Mouse (Mus musculus) stomach, postnatal 0 days (tissue): ENCODE measurements around the gene Myrfl. TPM values are rescaled to one million over a fixed set of nuclear protein-coding genes. Genes with fewer than 3 reads are reported as not detected.
A peak's percentile ranks its signal among the peaks of the same experiment; 100 is the strongest.

Source experiments
- ATAC-seq: fragments of 200-750 bp; cut with Nextera tagmentation; 2 replicates; pipeline ENCODE4 v1.8.0; 2017; ENCODE audit not compliant: low FRiP score, low TSS enrichment
- DNase-seq: peaks from one replicate; pipeline ENCODE4 v3.0.0-alpha.2; 2016; ENCODE audit warnings: low spot score
- H3K27ac ChIP-seq: fragments of 300-500 bp; sonication (generic); replicated peaks from 2 replicates; pipeline ENCODE4 v1.5.1; 2014; ENCODE audit warnings: mild to moderate bottlenecking, control low read depth
- H3K27me3 ChIP-seq: fragments of 300-500 bp; sonication (generic); 2 replicates; pipeline ENCODE4 v1.6.1; 2014; ENCODE audit warnings: low read length; ENCODE audit not compliant: control insufficient read depth, insufficient read depth
- H3K36me3 ChIP-seq: fragments of 300-500 bp; sonication (generic); 2 replicates; pipeline ENCODE4 v1.6.1; 2014; ENCODE audit warnings: low read length, mixed read lengths; ENCODE audit not compliant: control insufficient read depth, insufficient read depth
- H3K4me1 ChIP-seq: fragments of 300-500 bp; sonication (generic); replicated peaks from 2 replicates; pipeline ENCODE4 v1.6.1; 2014; ENCODE audit warnings: antibody characterized with exemption; ENCODE audit not compliant: control insufficient read depth, insufficient read depth
- H3K4me2 ChIP-seq: fragments of 300-500 bp; sonication (generic); replicated peaks from 2 replicates; pipeline ENCODE4 v1.6.1; 2014; ENCODE audit warnings: low read depth, mild to moderate bottlenecking, control low read depth, moderate library complexity
- H3K4me3 ChIP-seq: fragments of 300-500 bp; sonication (generic); 2 replicates; pipeline ENCODE4 v1.5.1; 2014; ENCODE audit warnings: low read depth, low read length, control low read depth
- H3K9ac ChIP-seq: fragments of 300-500 bp; sonication (generic); 2 replicates; pipeline ENCODE4 v1.6.1; 2014; ENCODE audit warnings: mild to moderate bottlenecking, low read length, control low read depth, mixed read lengths
- H3K9me3 ChIP-seq: fragments of 300-500 bp; sonication (generic); 2 replicates; pipeline ENCODE4 v1.6.1; 2016; ENCODE audit warnings: low read length; ENCODE audit not compliant: control insufficient read depth
- CTCF ChIP-seq: IDR thresholded peaks from 2 replicates; pipeline ENCODE4 v1.5.1; 2016; ENCODE audit warnings: antibody characterized with exemption, low read depth, mild to moderate bottlenecking, moderate library complexity
- EP300 ChIP-seq: optimal IDR thresholded peaks from 2 replicates; pipeline ENCODE3; 2016; ENCODE audit warnings: antibody characterized with exemption
- WGBS: fragments of 180-500 bp; shearing (Covaris S2); extraction: QIAGEN DNeasy Blood & Tissue Kit; methylation state at CpG from one replicate; pipeline ENCODE4 v1.1.7; 2014; 5-methylcytosine and 5-hydroxymethylcytosine counted together
- polyA plus RNA-seq: library from polyadenylated mRNA; unstranded; fragments of >200 nt; fragmentation: Nextera tagmentation; extraction: Ambion mirVana; gene quantifications from 2 replicates; pipeline ENCODE4 v1.2.1, GENCODE M21; 2015

The Myrfl gene
- polyA plus RNA-seq, 1 experiment from 2014 or later, result 0.02 TPM

DNA sequence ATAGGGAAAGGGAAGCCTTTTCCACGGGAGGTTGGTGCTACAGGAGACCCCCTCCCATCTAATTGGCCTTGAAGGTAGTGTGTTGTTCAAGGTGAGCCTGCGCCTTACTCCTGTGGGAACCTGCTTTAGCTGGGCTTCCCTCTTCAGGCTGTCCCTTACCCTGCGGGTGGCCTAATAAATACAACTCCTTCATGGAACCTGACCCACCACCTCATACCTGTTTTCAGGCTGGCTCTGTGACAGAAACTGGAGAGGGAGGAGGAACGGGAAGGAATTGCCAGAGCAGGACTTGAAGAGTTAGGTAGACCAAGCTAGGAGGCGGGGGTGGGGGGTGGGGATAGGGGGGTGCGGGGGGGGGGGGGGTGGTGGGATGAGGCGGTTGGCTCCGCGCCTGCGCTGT is 167.9 kb downstream of the Myrfl start:
- H3K36me3 ChIP-seq, result no peaks in the 10 kb centered on the region
- no peak overlapping the region for H3K4me3 ChIP-seq
- no peak for DNase-seq
- ATAC-seq, result no peak
- no peaks in the 10 kb centered on the region for H3K4me1 ChIP-seq
- TF ChIP-seq CTCF (no peak), EP300 (no peak)
- no peak overlapping the region for H3K9ac ChIP-seq
- H3K27me3 ChIP-seq, result no peaks in the 10 kb centered on the region
- no peaks in the 10 kb centered on the region for H3K9me3 ChIP-seq
- 73% methylated on average over 8 of the region's 10 CpGs for WGBS
- no peak overlapping the region for H3K4me2 ChIP-seq
- no peak overlapping the region for H3K27ac ChIP-seq

DNA sequence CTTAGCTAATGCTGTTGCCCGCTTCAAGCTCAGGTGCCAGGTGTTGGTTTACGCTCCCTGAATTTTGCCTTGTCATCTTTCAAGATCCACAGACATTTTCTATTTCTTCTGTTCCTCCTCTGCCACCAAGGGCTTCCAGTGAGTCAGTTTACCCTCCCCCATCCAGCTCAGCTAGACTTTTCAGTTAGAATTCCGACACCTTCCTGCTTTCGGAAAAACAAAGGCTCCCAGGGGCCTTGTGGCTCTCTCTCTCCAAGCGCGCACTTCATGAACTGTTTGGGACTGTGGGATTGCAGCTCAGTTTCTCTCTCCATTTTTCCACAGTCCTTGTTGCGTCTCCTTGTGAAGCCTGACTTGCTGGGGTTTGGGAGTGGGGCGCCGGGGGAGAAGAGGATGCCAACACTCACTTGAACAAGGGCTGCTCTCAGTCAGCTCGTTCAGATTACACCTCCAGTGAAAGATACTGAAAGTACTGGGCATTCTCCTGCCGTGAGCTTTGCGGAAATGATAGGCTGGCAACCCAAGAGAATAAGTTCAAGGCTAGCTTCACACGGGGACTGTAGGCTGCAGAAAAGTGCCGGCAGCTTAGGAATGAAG is 168.9 kb downstream of the Myrfl start:
- H3K9ac ChIP-seq, result peak overlapping the region; percentile 2; the same call in 1 of the 2 replicates

More for the DNA sequence above, 168.9 kb downstream of the Myrfl start:
- H3K9me3 ChIP-seq, result no peaks in the 10 kb centered on the region
- ATAC-seq, result no peak
- DNase-seq, result no peak
- no peaks in the 10 kb centered on the region for H3K4me1 ChIP-seq
- no peaks in the 10 kb centered on the region for H3K36me3 ChIP-seq
- no peak overlapping the region for H3K4me3 ChIP-seq
- WGBS, result 32% methylated on average over 14 of the region's 14 CpGs
- no peak overlapping the region for H3K27ac ChIP-seq
- no peaks in the 10 kb centered on the region for H3K27me3 ChIP-seq
- H3K4me2 ChIP-seq, result peak overlapping the region; percentile 23; the same call in 1 of the 2 replicates
- TF ChIP-seq CTCF, result no peak
- TF ChIP-seq EP300, result no peak

Other genes starting within 250 kb of the Myrfl start
- gene Rab3ip, start 53.9 kb upstream of the Myrfl start, polyA plus RNA-seq, result 13.5 and 14.4 TPM in 2 replicates
- gene Gm10271, start 75.7 kb upstream of the Myrfl start, polyA plus RNA-seq, result not detected in 2 replicates
- 0.08 and 0.10 TPM in 2 replicates for gene Best3, start 89.4 kb upstream of the Myrfl start, polyA plus RNA-seq
- gene Lrrc10, start 148.4 kb upstream of the Myrfl start, polyA plus RNA-seq, result not detected in 2 replicates
- gene Cct2, start 166.9 kb upstream of the Myrfl start, polyA plus RNA-seq, result 119 and 122 TPM in 2 replicates